Comparison of ENCODE assay signal across 14 mouse cellular contexts in the genomic region with DNA sequence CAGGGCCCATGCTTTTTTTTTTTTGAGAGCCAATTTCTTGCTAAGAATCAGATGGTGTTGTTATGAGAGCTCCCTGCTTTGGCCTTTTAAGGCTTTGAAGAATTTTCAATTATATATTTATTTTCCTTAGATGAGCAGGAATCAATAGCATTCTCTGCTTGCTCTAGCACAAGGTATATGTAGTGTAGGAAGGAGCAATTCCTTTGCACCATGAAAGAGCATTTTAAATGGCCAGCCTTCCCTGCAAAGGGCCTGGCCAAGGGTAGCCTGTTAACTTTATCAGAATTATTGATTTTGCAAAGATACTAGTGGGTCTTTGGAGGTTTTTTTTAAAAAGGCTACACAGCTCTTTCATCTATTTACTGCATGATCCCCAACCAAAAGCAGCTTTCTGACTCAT.
"Had no signal": no experiment of that assay in that cellular context is flagged by ENCODE, and none has a peak within 500 bp of the region (broad histone marks: within the 10 kb centered on the region; RNA-seq: fewer than 3 reads in every experiment).

No protein-coding gene starts in this region.

- H3K9ac ChIP-seq: liver, embryonic 12.5 days; liver, embryonic 14.5 days; lung, embryonic 14.5 days; midbrain, embryonic 12.5 days; neural tube, embryonic 12.5 days; stomach, embryonic 15.5 days had no signal

- H3K27me3 ChIP-seq: liver, embryonic 12.5 days; midbrain, embryonic 12.5 days; neural tube, embryonic 12.5 days; stomach, embryonic 15.5 days had no signal

- H3K4me3 ChIP-seq: liver, embryonic 12.5 days; midbrain, embryonic 12.5 days; neural tube, embryonic 12.5 days; stomach, embryonic 15.5 days had no signal

- H3K36me3 ChIP-seq: liver, embryonic 12.5 days; midbrain, embryonic 12.5 days; neural tube, embryonic 12.5 days; stomach, embryonic 15.5 days had no signal

- H3K9me3 ChIP-seq: liver, embryonic 12.5 days; midbrain, embryonic 12.5 days; neural tube, embryonic 12.5 days; stomach, embryonic 15.5 days had no signal

- DNase-seq: lung, adult 18-20 months; lung, embryonic 14.5 days; lung, postnatal 10 days; lung, postnatal 4 days; right cerebral cortex, postnatal 14 days; thymus, adult 2 months; thymus, postnatal 25 days; thymus, postnatal 4 days had no signal

- ATAC-seq: liver, embryonic 12.5 days had no signal

- H3K4me2 ChIP-seq: liver, embryonic 12.5 days; lung, embryonic 14.5 days; midbrain, embryonic 12.5 days; neural tube, embryonic 12.5 days; stomach, embryonic 15.5 days had no signal

- H3K27ac ChIP-seq: liver, embryonic 12.5 days; liver, embryonic 14.5 days; neural tube, embryonic 12.5 days; stomach, embryonic 15.5 days; stomach, postnatal 0 days had no signal

- H3K4me1 ChIP-seq: liver, embryonic 12.5 days; neural tube, embryonic 12.5 days; stomach, embryonic 15.5 days had no signal
